Mouse (Mus musculus): ENCODE data around the gene Krt76. TPM values are rescaled to one million over a fixed set of nuclear protein-coding genes. Genes with fewer than 3 reads are reported as not detected.

The Krt76 gene
- polyA plus RNA-seq, 1 experiment from 2014 or later: not detected

- H3K9me3 ChIP-seq (ENCODE audit: control insufficient read depth, low read length): no peaks in the 10 kb centered on the region
- H3K27ac ChIP-seq (ENCODE audit: low read depth, low read length): no peak overlapping the region
- no peak overlapping the region for H3K4me2 ChIP-seq (ENCODE audit: low read depth, low read length, severe bottlenecking)
- no peak for DNase-seq (ENCODE audit: low spot score)
- no peak for ATAC-seq (replicated peaks; ENCODE audit: low FRiP score)
- H3K9ac ChIP-seq (ENCODE audit: low read length): no peak overlapping the region
- no peaks in the 10 kb centered on the region for H3K4me1 ChIP-seq (replicated peaks; ENCODE audit: control insufficient read depth, insufficient read depth, low read length)
- no peaks in the 10 kb centered on the region for H3K36me3 ChIP-seq (ENCODE audit: control insufficient read depth, insufficient read depth, low read length)
- H3K27me3 ChIP-seq (ENCODE audit: control insufficient read depth, insufficient read depth, low read length): no peaks in the 10 kb centered on the region
- H3K4me3 ChIP-seq (ENCODE audit: low read depth, low read length): no peak overlapping the region
- WGBS: 65% methylated on average over 2 of the region's 2 CpGs
Observed at GRCm38 (mm10) chr15:101878041-101878440, 14.7 kb downstream of the Krt76 start.

- H3K4me2 ChIP-seq (ENCODE audit: low read depth, low read length, severe bottlenecking): no peak overlapping the region
- H3K9me3 ChIP-seq (ENCODE audit: control insufficient read depth, low read length): no peaks in the 10 kb centered on the region
- ATAC-seq (replicated peaks; ENCODE audit: low FRiP score) (no peak), DNase-seq (ENCODE audit: low spot score) (no peak)
- no peak overlapping the region for H3K27ac ChIP-seq (ENCODE audit: low read depth, low read length)
- H3K4me3 ChIP-seq (ENCODE audit: low read depth, low read length): no peak overlapping the region
- 79% methylated on average over 1 of the region's 1 CpGs for whole genome bisulfite sequencing
- H3K4me1 ChIP-seq (replicated peaks; ENCODE audit: control insufficient read depth, insufficient read depth, low read length): no peaks in the 10 kb centered on the region
- no peaks in the 10 kb centered on the region for H3K27me3 ChIP-seq (ENCODE audit: control insufficient read depth, insufficient read depth, low read length)
- no peaks in the 10 kb centered on the region for H3K36me3 ChIP-seq (ENCODE audit: control insufficient read depth, insufficient read depth, low read length)
- no peak overlapping the region for H3K9ac ChIP-seq (ENCODE audit: low read length)
Observed at GRCm38 (mm10) chr15:101874383-101874782, 18.3 kb downstream of the Krt76 start.

DNA sequence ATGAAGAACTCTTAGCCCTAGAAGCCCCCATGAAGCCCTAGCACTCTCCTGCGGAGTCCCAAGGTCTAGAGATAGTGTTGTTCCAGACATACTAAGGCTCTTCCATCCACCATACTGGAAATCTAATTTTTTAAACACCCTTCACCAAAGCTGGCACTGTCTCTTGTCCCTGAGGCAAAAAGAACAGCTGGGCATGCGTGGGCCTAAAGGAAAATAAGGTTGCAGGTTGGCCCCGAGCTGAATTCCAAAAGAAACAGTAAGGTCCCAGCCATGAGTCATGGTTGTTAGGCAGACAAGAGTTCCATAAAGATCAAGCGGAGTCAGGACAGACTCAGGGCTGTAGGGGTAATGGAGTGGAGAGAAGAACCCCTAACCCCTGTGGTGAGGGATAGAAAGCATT is 19.5 kb downstream of the Krt76 start:
- WGBS: 72% methylated on average over 4 of the region's 4 CpGs

DNA sequence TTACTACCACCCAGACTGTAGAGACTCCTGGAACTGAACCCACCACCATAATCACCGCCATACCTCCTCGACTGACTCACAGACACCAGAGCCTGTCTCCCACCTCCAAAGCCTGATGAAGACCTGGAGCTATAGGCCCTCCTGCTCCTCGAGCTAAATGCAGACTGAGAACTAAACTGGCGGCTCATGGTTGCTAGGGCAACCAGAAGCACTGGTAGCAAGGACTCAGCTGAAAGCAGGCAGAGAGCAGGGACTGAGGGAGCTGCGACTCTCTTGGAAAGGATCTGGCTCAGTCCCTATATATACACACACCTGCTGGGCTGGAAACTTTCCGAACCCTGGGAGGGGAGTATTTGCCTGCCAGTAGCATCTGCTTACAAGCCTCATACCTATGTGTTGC is 23.3 kb downstream of the Krt76 start, which contains the start of gene Krt77:
Gene Krt77 (minus strand): TSS at position 275 of the 400 bp plus-strand sequence.
- Histone ChIP-seq H3K27me3 (ENCODE audit: control insufficient read depth, insufficient read depth, low read length) (no peaks in the 10 kb centered on the region), H3K9ac (ENCODE audit: low read length) (no peak within 1 kb of the TSS), H3K27ac (ENCODE audit: low read depth, low read length) (no peak within 1 kb of the TSS), H3K9me3 (ENCODE audit: control insufficient read depth, low read length) (no peaks in the 10 kb centered on the region), H3K4me3 (ENCODE audit: low read depth, low read length) (no peak within 1 kb of the TSS), H3K4me2 (ENCODE audit: low read depth, low read length, severe bottlenecking) (no peak within 1 kb of the TSS), H3K4me1 (replicated peaks; ENCODE audit: control insufficient read depth, insufficient read depth, low read length) (no peaks in the 10 kb centered on the region), H3K36me3 (ENCODE audit: control insufficient read depth, insufficient read depth, low read length) (no peaks in the 10 kb centered on the region)
- 32% methylated on average over 6 of the region's 6 CpGs for WGBS
- DNase-seq (ENCODE audit: low spot score) (no peak), ATAC-seq (replicated peaks; ENCODE audit: low FRiP score) (no peak)

More for the DNA sequence above, 19.5 kb downstream of the Krt76 start:
- DNase-seq (ENCODE audit: low spot score) (no peak), ATAC-seq (replicated peaks; ENCODE audit: low FRiP score) (no peak)
- H3K4me2 ChIP-seq (ENCODE audit: low read depth, low read length, severe bottlenecking): no peak overlapping the region
- H3K27ac ChIP-seq (ENCODE audit: low read depth, low read length): no peak overlapping the region
- H3K36me3 ChIP-seq (ENCODE audit: control insufficient read depth, insufficient read depth, low read length): no peaks in the 10 kb centered on the region
- no peaks in the 10 kb centered on the region for H3K4me1 ChIP-seq (replicated peaks; ENCODE audit: control insufficient read depth, insufficient read depth, low read length)
- no peak overlapping the region for H3K9ac ChIP-seq (ENCODE audit: low read length)
- no peaks in the 10 kb centered on the region for H3K27me3 ChIP-seq (ENCODE audit: control insufficient read depth, insufficient read depth, low read length)
- no peaks in the 10 kb centered on the region for H3K9me3 ChIP-seq (ENCODE audit: control insufficient read depth, low read length)
- H3K4me3 ChIP-seq (ENCODE audit: low read depth, low read length): no peak overlapping the region

GRCm38 (mm10) chr15:101866754-101867153 is 26.0 kb downstream of the Krt76 start:
- Histone ChIP-seq H3K4me3 (ENCODE audit: low read depth, low read length) (no peak overlapping the region), H3K27ac (ENCODE audit: low read depth, low read length) (no peak overlapping the region), H3K9ac (ENCODE audit: low read length) (no peak overlapping the region), H3K27me3 (ENCODE audit: control insufficient read depth, insufficient read depth, low read length) (no peaks in the 10 kb centered on the region), H3K4me1 (replicated peaks; ENCODE audit: control insufficient read depth, insufficient read depth, low read length) (no peaks in the 10 kb centered on the region), H3K4me2 (ENCODE audit: low read depth, low read length, severe bottlenecking) (no peak overlapping the region), H3K9me3 (ENCODE audit: control insufficient read depth, low read length) (no peaks in the 10 kb centered on the region), H3K36me3 (ENCODE audit: control insufficient read depth, insufficient read depth, low read length) (no peaks in the 10 kb centered on the region)
- DNase-seq (ENCODE audit: low spot score) (no peak), ATAC-seq (replicated peaks; ENCODE audit: low FRiP score) (no peak)
- 88% methylated on average over 7 of the region's 7 CpGs for WGBS

- Histone ChIP-seq H3K36me3 (ENCODE audit: control insufficient read depth, insufficient read depth, low read length) (no peaks in the 10 kb centered on the region), H3K4me2 (ENCODE audit: low read depth, low read length, severe bottlenecking) (peak overlapping the region; percentile 85; the same call in 1 of the 2 replicates), H3K4me1 (replicated peaks; ENCODE audit: control insufficient read depth, insufficient read depth, low read length) (0 out of 2 replicates have a peak, but pooled peaks cover 2% of the 10 kb centered on the region), H3K9me3 (ENCODE audit: control insufficient read depth, low read length) (no peaks in the 10 kb centered on the region), H3K27ac (ENCODE audit: low read depth, low read length) (no peak overlapping the region), H3K4me3 (ENCODE audit: low read depth, low read length) (peak overlapping the region; percentile 41; the same call in 1 of the 2 replicates), H3K27me3 (ENCODE audit: control insufficient read depth, insufficient read depth, low read length) (peaks cover 17% of the 10 kb centered on the region; the same call in 1 of the 2 replicates), H3K9ac (ENCODE audit: low read length) (no peak overlapping the region)
- DNase-seq (ENCODE audit: low spot score) (no peak), ATAC-seq (replicated peaks; ENCODE audit: low FRiP score) (no peak)
- WGBS: 59% methylated on average over 13 of the region's 13 CpGs
Observed at GRCm38 (mm10) chr15:101860421-101861130, 32.1 kb downstream of the Krt76 start.

GRCm38 (mm10) chr15:101859735-101860170 is 33.0 kb downstream of the Krt76 start:
- no peak overlapping the region for H3K27ac ChIP-seq (ENCODE audit: low read depth, low read length)
- DNase-seq (ENCODE audit: low spot score) (peak; percentile 80), ATAC-seq (replicated peaks; ENCODE audit: low FRiP score) (0 out of 2 replicates have a peak, but pooled peaks have one; percentile 15)
- peak overlapping the region; percentile 85 for H3K4me2 ChIP-seq (ENCODE audit: low read depth, low read length, severe bottlenecking)
- H3K4me3 ChIP-seq (ENCODE audit: low read depth, low read length): peak overlapping the region; percentile 41
- peaks cover 17% of the 10 kb centered on the region; the same call in 1 of the 2 replicates for H3K27me3 ChIP-seq (ENCODE audit: control insufficient read depth, insufficient read depth, low read length)
- H3K9me3 ChIP-seq (ENCODE audit: control insufficient read depth, low read length): no peaks in the 10 kb centered on the region
- no peaks in the 10 kb centered on the region for H3K36me3 ChIP-seq (ENCODE audit: control insufficient read depth, insufficient read depth, low read length)
- 0 out of 2 replicates have a peak, but pooled peaks cover 2% of the 10 kb centered on the region for H3K4me1 ChIP-seq (replicated peaks; ENCODE audit: control insufficient read depth, insufficient read depth, low read length)
- WGBS: under 1% methylated on average over 33 of the region's 33 CpGs
- peak overlapping the region; percentile 60 for H3K9ac ChIP-seq (ENCODE audit: low read length)

- H3K27ac ChIP-seq (ENCODE audit: low read depth, low read length): no peak overlapping the region
- H3K9me3 ChIP-seq (ENCODE audit: control insufficient read depth, low read length): no peaks in the 10 kb centered on the region
- no peaks in the 10 kb centered on the region for H3K36me3 ChIP-seq (ENCODE audit: control insufficient read depth, insufficient read depth, low read length)
- peaks cover 17% of the 10 kb centered on the region; the same call in 1 of the 2 replicates for H3K27me3 ChIP-seq (ENCODE audit: control insufficient read depth, insufficient read depth, low read length)
- no peak overlapping the region for H3K9ac ChIP-seq (ENCODE audit: low read length)
- whole genome bisulfite sequencing: 7% methylated on average over 11 of the region's 11 CpGs
- H3K4me1 ChIP-seq (replicated peaks; ENCODE audit: control insufficient read depth, insufficient read depth, low read length): 0 out of 2 replicates have a peak, but pooled peaks cover 2% of the 10 kb centered on the region
- DNase-seq (ENCODE audit: low spot score): no peak
- no peak for ATAC-seq (replicated peaks; ENCODE audit: low FRiP score)
- peak overlapping the region; percentile 85 for H3K4me2 ChIP-seq (ENCODE audit: low read depth, low read length, severe bottlenecking)
- H3K4me3 ChIP-seq (ENCODE audit: low read depth, low read length): no peak overlapping the region
Observed at GRCm38 (mm10) chr15:101858673-101859425, 33.9 kb downstream of the Krt76 start.

Data from forebrain, embryonic 11.5 days (tissue).